Mouse (Mus musculus) myocyte (in vitro differentiated cells): Measurements from ENCODE around the gene Golga2.

Source experiments
- CEBPB ChIP-seq: IDR thresholded peaks from 2 replicates; pipeline ENCODE4 v1.6.1; 2011; ENCODE audit warnings: mild to moderate bottlenecking, moderate library complexity; ENCODE audit not compliant: poor library complexity, insufficient read depth, severe bottlenecking
- MYOG ChIP-seq, 3 experiments: IDR thresholded peaks; one replicate each; pipeline ENCODE4 v1.6.1; 2011; ENCODE audit warnings: control low read depth in 2 of 3, low read depth in 2 of 3, mild to moderate bottlenecking in 2 of 3; ENCODE audit not compliant: insufficient read length in 2 of 3, control insufficient read depth in 1 of 3, insufficient read depth in 1 of 3
- POLR2A ChIP-seq: IDR thresholded peaks from one replicate; pipeline ENCODE4 v1.6.1; 2011; ENCODE audit warnings: low read depth, mild to moderate bottlenecking, control low read depth, moderate library complexity; ENCODE audit not compliant: insufficient read length
- TCF12 ChIP-seq: IDR thresholded peaks from one replicate; pipeline ENCODE4 v1.6.1; 2011; ENCODE audit warnings: mild to moderate bottlenecking, control low read depth; ENCODE audit not compliant: poor library complexity, insufficient read depth, severe bottlenecking
- TCF3 ChIP-seq: IDR thresholded peaks from one replicate; pipeline ENCODE4 v1.6.1; 2011; ENCODE audit warnings: low read depth, control low read depth; ENCODE audit not compliant: insufficient read length

DNA sequence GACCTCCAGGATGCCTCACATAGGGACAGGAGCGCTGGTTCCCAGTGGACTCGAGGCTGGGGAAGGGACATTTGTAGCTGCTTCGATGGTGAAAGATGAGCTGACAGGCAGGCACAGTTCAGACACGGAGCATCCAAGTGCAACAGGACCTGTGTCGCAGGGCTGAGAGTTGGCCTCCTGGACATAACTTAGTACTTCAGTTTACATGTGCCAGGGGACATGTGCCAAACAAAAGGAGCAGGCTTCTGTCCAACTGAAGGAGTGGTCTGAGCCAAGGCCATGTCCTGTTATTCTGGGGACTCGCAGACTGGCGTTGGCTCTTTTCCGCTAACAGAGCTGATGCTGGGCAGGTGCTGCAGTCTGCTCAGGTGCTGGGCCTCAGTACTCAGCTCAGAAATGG lies 7.2 kb downstream of the Golga2 start:
- TF ChIP-seq MYOG (IDR thresholded peaks at IDR 0.05; ENCODE audit: control insufficient read depth in 1 of 3, insufficient read depth in 1 of 3, insufficient read length in 2 of 3, low read depth in 2 of 3) (no peak), POLR2A (no peak), TCF12 (no peak), TCF3 (no peak), CEBPB (no peak)
